Mouse (Mus musculus): ENCODE results near the gene Ppard.
A peak's percentile ranks its signal among the peaks of the same experiment; 100 is the strongest.
"Not testable (repeated sequence)": the region's sequence is repeated elsewhere in the genome, so short reads cannot be mapped to it uniquely, and the experiment has no call there.

Gene Ppard

DNA sequence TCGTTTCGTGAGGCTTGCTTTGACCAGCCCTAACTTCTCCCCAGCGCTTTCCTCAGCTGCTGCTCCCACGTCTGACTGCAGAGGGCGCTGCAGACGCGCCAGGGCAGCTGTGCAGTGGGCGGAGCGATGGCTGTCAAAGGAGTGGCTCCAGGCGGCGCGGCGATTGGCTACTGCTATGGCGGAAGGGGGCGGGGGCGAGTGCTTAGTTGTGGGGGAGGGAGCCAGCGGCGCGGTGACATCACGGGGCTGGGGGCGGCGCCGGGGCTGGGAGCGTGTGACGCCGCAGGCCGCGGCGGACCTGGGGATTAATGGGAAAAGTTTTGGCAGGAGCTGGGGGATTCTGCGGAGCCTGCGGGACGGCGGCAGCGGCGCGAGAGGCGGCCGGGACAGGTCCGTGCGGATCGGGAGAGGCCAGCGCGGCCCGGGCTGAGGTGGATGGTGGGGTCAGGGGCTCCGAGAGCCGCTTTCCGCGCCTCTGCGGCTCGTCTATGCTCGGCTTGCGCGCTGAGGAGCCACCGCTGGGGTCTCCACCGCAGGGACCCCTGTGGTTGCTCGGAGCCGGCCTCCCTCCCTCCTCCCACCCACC, at the start of gene Ppard:
Gene Ppard (plus strand): TSS at position 226 of the 586 bp plus-strand sequence.
- DNase-seq (ENCODE audit: low read depth in 1 of 2, low spot score in 2 of 2), result peak; percentile 89 to 95

DNA sequence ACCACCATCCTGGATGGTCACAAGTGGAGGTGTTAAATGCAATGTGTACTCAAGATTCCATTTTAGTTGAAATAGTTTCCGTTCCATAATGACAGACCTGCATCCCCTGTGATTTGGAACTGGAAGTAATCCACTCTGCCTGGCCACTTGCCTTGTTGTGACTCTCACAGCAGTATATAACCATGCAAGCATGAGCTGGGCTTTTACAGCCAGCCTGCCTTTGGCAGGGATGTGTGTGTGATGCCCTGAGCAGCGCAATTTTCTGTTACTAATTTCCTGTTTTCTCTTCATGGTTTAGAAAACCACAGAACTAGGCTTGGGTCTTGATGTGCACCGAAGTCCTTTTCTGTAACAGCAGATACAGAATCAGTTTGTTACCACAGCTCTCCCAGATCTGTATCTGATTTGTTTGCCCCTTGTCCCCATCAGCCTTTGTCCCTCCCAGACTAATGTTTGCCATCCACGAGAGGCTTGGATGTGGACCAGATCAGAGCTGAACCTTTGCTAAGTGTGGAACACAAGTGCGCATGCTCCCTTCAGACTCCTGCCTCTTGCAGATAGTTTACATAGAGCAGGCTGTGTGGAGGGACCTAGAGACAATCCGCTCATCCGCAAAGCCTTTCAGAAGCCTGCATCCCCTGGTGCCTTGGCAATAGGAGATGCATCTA, 47.4 kb upstream of the Ppard start:
- no peak for DNase-seq (ENCODE audit: low read depth in 1 of 2, low spot score in 2 of 2)

DNA sequence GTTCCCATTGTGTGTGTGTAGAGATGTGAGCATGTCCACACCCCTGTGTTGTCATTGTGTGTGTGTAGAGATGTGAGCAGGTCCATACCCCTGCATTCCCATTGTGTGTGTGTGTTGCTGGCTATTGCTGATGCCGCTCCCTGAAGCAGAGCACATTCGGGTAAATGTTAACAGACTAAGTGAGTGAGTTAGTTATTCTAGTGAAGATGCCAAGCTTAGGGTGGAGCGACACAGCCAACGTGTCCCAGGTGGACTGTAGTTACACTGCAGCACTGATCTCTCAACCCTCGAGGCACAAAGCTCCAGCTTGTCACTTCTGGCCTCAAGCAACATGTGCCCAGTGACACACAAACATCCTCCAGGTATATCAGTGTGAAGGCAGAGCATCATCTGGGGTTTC, 44.2 kb upstream of the Ppard start:
- no peak for DNase-seq (ENCODE audit: low read depth in 1 of 2, low spot score in 2 of 2)

DNA sequence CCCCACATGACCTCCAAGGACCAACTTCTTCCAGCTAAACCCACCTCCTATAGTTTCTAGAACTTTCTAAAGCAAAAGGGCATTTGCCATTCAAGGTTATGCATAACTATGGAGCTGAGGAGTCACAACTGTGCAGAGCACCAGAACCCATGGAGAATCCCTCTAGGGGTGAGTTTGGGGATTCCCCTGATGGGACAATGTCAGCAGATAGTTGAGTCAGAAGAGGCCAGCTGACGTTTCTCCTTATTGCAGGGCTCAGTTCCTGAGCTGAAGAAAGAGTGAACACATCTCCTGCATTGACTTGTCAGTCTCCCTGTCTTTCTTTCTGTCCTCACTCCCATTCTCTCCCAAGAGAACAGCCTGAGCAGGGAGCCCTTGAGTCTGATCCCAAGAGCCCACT, 39.7 kb upstream of the Ppard start:
- DNase-seq (ENCODE audit: low read depth in 1 of 2, low spot score in 2 of 2), result no peak

DNA sequence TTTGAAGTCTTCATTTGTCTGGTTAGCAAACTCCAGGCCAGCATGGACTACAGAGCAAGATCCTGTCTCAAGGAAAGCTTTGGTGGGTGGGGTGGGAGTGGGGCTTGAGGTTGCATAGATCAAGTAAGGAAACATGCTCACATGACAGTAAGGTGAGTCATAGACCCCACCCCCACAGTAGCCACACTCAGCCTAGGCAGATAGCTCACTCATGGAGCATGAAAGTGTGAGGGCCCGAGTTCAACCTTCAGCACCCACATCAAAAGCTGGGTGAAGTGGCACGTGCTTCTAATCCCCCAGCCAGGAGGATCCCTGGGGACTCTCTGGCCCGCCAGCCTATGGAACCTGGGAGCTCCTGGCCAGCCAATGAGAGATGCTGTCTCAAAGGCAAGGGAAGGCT, 38.9 kb upstream of the Ppard start:
- DNase-seq (ENCODE audit: low read depth in 1 of 2, low spot score in 2 of 2), result no peak

DNA sequence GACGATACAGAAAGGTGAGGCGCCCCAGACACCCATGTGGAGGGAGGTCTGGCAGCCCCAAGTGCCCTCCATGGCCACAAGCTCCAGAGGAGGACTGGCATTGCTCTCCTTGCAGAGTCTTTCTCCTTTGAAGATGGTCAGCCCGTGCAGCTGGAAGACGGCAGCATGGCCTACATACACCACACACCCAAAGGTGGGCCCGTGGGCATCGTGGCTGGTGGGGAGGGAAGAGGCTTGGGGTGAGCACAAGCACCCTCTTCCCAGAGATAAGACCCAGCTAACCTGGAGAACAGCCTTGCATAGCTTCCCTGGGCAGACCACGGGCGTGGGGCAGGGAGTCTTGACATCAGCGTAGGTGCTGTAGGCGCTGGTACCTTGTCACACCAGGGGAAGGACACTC, 37.5 kb upstream of the Ppard start:
- no peak for DNase-seq (ENCODE audit: low read depth in 1 of 2, low spot score in 2 of 2)

DNA sequence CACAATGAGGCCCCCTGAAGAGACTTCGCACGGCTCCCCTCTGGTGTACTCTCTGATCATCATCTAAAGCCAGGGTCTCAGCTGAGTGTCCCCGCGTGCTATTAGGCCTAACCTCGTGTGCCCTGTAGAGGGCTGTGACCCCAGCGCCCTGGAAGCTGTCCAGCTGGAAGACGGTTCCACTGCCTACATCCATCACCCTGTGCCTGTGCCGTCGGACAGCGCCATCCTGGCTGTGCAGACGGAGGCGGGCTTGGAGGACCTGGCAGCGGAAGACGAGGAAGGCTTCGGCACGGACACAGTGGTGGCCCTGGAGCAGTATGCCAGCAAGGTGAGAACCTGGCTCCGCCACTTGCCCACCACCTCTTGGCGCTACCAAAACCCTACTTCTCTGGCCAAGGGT, 34.9 kb upstream of the Ppard start:
- DNase-seq (ENCODE audit: low read depth in 1 of 2, low spot score in 2 of 2), result no peak

DNA sequence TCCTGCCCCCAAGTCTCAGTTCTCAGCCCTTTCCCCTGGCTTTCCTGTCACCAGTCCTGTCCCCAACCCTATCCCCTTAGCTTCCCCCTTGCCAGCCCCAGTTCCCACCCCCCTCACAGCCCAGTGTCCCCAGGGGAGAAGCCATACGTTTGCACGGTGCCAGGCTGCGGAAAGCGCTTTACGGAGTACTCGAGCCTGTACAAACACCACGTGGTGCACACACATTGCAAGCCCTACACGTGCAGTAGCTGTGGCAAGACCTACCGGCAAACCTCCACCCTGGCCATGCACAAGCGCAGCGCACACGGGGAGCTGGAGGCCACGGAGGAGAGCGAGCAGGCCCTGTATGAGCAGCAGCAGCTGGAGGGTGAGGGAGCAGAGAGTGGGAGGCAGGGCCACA, 30.5 kb upstream of the Ppard start:
- DNase-seq (ENCODE audit: low read depth in 1 of 2, low spot score in 2 of 2), result no peak

DNA sequence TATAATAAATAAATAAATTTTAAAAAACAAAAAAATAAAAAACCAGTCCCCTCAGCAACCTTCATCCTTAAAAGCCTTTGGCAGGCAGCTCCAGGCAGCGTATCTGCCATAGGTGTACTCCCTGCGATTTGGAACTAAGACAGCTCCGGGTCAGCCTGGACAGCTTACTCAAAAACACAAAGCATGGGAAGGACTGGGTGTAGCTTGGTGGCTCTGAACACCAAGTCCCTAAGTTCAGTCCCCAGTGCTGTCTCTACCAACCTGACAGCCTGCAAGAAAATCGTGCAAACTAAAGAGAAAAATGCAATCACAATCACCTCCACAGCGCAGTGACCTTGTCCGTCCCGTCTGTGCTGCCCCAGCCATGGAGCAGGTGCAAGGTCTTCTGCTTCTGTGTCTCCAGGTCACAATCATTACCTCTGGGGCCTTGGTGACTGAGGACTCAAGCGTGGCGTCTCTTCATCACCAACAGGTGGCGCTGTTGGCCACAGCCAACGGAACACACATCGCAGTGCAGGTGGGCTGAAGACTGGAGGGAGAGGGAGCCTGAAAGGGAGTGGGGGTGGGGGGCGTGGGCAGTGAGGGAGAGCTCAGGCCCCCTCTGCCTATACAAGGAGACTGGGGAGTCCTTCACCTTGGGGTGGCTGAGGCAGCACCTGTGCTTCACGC, 28.3 kb upstream of the Ppard start:
- peak in 1 of 2 experiments; percentile 29 for DNase-seq (ENCODE audit: low read depth in 1 of 2, low spot score in 2 of 2)

DNA sequence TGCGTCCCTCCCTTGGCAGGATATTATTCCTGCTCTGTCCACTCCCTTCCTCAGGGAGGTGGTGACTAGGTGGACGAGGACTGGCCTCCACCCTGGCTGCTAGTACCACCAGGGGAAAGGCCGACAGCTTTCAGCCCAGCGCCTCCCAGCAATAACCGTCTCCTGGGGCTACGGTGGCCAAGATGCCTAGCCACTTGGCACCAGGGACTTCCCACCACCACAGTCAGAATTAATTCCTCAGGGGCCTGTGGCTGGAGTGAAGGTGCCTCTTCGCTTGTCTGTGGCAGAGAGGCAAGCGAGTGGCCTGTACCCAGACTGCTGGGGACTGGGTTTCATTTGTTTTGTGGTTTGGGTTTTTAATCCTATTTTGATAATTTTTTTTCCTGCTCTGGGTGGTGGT, 27.1 kb upstream of the Ppard start:
- DNase-seq (ENCODE audit: low read depth in 1 of 2, low spot score in 2 of 2), result no peak

DNA sequence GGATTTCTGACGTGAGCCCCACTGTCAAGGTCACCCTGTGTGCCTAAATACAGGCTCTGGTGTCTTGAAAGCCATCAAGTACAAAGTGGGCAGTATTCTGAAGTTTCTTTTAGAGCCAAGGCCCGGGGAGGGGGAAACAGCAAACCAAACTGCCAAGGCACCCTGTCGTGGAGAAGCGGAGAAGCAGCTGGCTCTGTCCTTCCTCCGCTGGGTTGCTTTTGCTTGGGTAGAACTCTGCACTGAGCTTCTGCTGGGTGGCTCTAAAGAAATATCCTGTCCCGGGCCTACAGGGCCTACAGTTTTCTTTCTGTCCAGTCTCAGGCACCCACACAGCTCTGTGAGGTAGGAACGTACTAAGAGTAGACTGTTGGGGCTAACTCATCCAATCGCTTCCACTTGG, 25.4 kb upstream of the Ppard start:
- DNase-seq (ENCODE audit: low read depth in 1 of 2, low spot score in 2 of 2), result no peak

DNA sequence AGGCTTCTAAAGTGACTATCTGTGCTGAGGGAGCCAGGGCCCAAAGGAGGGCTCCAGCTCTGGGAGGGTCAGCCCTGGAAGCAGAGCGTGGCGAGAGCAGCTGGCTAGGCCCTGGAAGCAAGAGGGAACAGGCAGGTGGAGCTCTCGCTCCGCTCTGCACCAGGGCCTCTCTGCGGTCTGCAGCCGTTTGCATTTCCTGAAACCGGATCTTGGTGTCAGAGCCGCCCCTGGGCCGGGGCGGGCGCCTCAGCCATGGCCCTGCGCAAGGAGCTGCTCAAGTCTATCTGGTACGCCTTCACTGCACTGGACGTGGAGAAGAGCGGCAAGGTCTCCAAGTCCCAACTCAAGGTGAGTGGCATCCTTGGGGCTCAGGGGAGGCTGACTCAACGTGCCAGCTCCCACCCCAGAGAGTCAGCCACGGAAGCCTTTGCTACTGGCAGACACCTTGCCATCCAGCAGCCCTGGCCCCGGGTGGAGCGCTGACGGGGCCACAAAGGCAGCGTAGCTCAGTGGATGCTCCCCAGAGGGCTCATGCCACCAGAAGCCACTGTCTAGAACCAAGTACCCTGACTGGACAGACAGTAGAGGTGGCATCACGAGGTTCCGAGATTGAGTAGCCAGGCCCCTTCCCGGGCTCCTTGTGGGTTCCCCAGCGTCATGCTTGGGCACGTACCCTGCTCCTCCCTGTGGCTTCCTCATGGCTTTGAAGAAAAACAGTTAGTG, 24.7 kb upstream of the Ppard start, which contains the start of gene Def6:
Gene Def6 (plus strand): TSS at position 188 of the 723 bp plus-strand sequence.
- DNase-seq (ENCODE audit: low read depth in 1 of 2, low spot score in 2 of 2), result peak; percentile 43 to 65

DNA sequence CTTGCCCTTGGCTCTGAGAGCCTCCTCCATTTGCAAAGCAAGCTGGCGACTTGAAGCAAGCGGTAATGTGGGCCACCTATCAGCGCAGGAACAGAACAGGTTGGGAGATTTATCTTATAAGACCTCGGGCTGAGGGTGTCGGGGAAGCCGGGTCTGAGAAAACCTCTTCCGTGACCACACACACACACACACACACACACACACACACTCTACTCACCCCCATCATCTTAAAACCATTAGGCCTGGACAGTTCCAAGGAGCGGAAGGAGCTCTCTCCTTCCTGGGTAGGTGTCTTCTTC, 24.2 kb upstream of the Ppard start:
- DNase-seq (ENCODE audit: low read depth in 1 of 2, low spot score in 2 of 2), result no peak

DNA sequence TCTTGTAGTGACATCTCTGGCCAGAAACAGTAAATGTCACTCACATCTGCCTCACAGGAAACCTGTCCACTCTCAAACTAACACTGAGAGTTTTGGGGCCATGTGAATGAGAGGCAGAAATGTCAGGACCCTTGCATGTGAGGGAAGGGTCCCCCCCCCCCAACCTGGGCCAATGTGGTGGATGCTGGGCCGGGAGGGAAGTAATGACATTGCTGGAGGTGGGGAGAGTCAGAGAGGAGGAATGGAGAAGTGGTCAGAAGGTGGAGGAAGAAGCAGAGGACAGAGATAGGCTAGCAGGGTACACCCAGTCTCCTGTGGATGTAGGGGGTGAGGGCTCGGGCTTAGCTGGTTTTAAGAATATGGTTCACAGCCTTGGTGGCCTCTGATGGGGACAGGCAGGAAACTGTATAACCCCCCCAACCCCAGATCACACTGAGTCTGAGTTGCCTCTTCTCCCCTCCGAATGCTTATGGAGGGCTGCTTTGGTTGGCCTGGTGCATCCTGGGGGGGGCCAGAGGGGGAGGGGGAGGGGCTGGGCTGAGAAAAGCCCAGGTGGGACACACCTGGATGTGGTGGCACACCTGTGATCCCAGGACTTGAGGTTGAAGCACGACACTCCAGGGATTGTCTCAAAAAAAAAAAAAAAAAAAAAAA, 22.9 kb upstream of the Ppard start:
- no peak for DNase-seq (ENCODE audit: low read depth in 1 of 2, low spot score in 2 of 2)

DNA sequence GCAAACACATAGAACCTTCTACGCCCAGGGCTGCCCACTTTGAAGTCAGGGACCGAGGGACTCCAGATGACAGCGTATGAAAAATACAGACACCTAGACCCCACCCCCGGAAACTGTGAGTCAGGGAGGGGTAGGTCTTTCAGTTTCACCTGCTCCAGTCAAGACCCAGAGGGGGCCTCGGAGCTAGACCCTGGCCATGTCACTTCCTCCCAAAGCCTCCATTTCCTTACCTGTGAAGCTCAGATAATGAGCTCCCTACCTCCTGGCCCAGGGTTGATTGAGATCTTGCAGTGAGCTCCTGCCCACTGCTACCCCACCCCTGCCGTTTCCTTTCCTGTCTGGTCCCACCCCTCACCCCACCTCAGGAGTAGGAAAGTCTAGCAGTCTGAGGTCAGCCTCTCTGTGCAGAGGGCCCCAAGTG, 20.6 kb upstream of the Ppard start:
- no peak for DNase-seq (ENCODE audit: low read depth in 1 of 2, low spot score in 2 of 2)

DNA sequence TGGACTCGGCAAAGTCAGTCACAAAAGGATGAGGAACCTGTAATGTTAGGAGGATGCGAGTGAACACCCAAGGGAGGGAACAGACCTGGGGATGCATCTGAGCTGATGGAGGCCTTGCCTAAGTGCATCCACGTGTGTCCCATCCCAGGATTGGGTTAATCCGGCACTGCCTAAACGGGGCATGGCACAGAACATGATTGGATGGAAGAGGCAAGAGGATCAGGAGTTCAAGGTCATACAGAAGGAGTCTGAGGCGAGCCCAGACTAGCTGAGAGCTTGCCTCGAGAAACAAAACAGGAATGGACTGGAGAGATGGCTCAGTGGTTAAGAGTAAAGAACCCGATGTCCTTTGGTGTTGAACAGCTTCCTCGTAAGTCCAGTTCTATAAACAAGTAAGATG, 20.1 kb upstream of the Ppard start:
- DNase-seq (ENCODE audit: low read depth in 1 of 2, low spot score in 2 of 2), result no peak

DNA sequence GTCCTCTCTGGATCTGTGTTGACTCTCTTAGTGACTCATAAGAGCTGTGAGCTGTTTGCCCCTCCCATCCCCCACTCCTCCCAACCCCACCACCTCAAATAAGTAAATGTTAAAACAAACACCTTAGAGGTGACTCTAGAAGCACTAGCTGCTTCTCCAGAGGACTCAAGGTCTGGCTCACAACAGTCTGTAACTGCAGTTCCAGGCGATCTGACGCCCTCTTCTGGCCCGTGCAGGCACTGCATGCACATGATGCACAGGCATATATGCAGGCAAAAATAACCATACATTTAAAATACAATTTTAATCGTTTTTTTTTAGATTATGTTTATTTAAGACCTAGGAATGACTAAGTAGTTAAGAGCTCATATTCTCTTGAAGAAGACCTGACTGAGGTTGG, 19.3 kb upstream of the Ppard start:
- DNase-seq (ENCODE audit: low read depth in 1 of 2, low spot score in 2 of 2), result no peak

DNA sequence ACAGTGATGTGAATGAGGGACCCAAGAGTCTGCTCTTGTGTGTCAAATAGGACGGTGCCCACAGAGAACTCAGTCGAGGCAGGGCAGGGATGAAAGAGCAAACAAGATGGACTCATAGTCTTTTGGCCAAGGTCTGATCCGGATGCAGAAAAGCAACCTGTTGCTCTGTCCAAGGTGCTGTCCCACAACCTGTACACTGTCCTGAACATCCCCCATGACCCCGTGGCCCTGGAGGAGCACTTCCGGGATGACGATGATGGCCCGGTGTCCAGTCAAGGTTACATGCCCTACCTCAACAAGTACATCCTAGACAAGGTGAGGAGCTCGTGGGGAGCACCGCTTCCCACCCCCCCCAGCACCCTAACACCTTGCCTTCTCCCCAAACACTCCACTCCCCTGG, 15.7 kb upstream of the Ppard start:
- DNase-seq (ENCODE audit: low read depth in 1 of 2, low spot score in 2 of 2), result no peak

DNA sequence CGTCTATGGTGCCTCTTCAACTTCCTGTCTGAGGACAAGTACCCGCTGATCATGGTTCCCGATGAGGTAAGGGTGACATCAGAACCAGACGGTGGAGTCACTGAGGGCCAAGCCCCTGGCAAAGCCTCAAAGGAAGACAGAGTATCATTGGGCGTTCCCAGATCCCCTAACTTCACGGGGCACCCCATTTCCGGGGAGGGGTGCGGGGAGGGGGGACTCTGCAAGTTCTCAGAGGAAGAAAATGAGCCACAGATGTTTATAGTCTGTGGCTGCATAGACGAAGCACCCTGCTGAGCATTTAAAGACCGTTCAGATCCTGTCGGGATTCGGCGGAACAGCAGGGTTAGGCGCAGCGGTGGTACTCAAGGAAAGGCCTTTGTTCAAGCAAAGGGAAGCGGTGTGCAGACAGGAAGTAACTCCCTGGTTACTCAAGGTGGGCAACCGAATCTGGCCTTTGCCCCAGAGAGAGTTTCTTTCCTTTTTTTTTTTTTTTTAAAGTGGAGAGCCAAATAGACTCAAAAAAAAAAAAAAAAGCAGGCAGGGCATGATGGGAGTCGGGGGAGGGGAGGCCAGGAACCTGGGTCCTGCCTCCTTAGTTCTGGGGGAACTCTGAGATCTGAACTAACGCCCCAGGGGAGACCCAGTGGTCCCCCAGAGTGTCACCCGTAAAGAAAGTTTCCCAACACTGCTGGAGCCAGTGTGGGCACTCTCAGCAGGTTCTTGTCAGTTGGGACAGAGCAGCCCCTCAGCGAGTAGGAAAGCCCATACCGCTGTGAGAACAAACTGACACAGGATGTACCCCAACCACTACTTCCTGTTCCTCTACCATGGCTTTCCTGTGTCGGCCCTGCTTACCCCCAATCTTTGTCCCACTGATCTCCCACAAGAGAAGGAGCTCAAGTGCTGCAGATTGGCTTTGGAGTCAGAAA, 14.5 kb upstream of the Ppard start:
- peak in 1 of 2 experiments; percentile 50 for DNase-seq (ENCODE audit: low read depth in 1 of 2, low spot score in 2 of 2)

DNA sequence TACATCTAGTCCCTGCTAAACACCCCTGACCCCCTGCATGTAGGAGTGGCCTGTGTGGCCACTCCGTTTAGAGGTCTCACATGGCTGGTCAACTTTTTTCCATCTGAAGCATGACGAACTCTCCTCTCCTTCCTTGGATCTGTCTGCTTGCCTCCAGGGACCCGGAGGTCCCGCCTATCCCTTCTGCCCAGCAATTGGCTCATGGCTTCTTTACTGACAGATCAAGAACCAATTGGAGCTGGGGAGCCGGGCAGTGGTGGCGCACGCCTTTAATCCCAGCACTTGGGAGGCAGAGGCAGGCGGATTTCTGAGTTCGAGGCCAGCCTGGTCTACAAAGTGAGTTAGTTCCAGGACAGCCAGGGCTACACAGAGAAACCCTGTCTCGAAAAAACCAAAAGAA, 10.0 kb upstream of the Ppard start:
- DNase-seq (ENCODE audit: low read depth in 1 of 2, low spot score in 2 of 2), result not testable (repeated sequence)

Measured in monocyte, adult 2 months (primary cell).